Mouse (Mus musculus) E14TG2a.4 (cell line): ENCODE data around the gene Mrps16.

Experiments
- CTCF ChIP-seq: conservative IDR thresholded peaks from 2 replicates; pipeline ENCODE4 v1.5.1; 2014; ENCODE audit warnings: low read length
- NANOG ChIP-seq: IDR thresholded peaks from 2 replicates; pipeline ENCODE4 v1.6.1; 2014; ENCODE audit warnings: borderline replicate concordance, low read length, mixed read lengths
- POU5F1 ChIP-seq: IDR thresholded peaks from 2 replicates; pipeline ENCODE4 v1.6.1; 2014; ENCODE audit warnings: low read length, borderline replicate concordance

DNA sequence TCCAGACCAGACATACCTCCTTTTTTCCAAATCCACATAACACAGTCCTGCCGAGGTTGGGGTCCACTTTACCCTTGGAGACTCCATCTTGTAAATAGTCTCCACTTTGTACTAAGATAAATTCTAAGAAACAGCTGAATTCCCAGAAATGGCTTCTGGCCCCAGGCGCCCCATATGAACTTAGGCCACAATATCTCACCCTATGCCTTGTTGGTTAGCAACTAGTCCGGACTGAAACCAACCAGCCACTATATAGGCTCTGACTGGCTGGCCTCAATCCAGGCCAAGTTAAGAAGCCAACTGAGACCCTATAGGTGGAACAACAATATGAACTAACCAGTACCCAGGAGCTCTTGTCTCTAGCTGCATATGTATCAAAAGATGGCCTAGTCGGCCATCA lies 1.1 kb downstream of the Mrps16 start:
- no peak for TF ChIP-seq NANOG
- TF ChIP-seq CTCF, result no peak
- no peak for TF ChIP-seq POU5F1
